Mouse (Mus musculus) kidney, adult 2 months (tissue): ENCODE results near the gene Gng2. TPM values are rescaled to one million over a fixed set of nuclear protein-coding genes. Genes with fewer than 3 reads are reported as not detected.
A peak's percentile ranks its signal among the peaks of the same experiment; 100 is the strongest.

Experiments
- DNase-seq: peaks from one replicate; pipeline ENCODE4 v3.0.0; 2021
- H3K27ac ChIP-seq: fragments of 200-500 bp; 2 replicates; pipeline ENCODE4 v1.5.1; 2012; ENCODE audit warnings: low read depth, low read length, control low read depth, inconsistent platforms; ENCODE audit not compliant: insufficient read depth
- H3K27me3 ChIP-seq: fragments of 200-500 bp; replicated peaks from 2 replicates; pipeline ENCODE4 v1.6.1; 2012; ENCODE audit warnings: mild to moderate bottlenecking, moderate library complexity, low read length, inconsistent platforms; ENCODE audit not compliant: control insufficient read depth, insufficient read depth
- H3K36me3 ChIP-seq: fragments of 200-500 bp; 2 replicates; pipeline ENCODE4 v1.6.1; 2012; ENCODE audit warnings: mild to moderate bottlenecking, moderate library complexity, low read length, inconsistent platforms; ENCODE audit not compliant: control insufficient read depth, insufficient read depth
- H3K4me1 ChIP-seq: fragments of 200-500 bp; 2 replicates; pipeline ENCODE4 v1.6.1; 2011; ENCODE audit warnings: low read length; ENCODE audit not compliant: control insufficient read depth, insufficient read depth
- H3K4me3 ChIP-seq: fragments of 200-500 bp; 2 replicates; pipeline ENCODE4 v1.5.1; 2011; ENCODE audit warnings: mild to moderate bottlenecking, low read depth, low read length, control low read depth; ENCODE audit not compliant: insufficient read depth
- CTCF ChIP-seq: fragments of 200-500 bp; conservative IDR thresholded peaks from 2 replicates; pipeline ENCODE4 v1.5.1; 2011; ENCODE audit warnings: low read depth, mild to moderate bottlenecking, control low read depth, low read length, moderate library complexity, mixed read lengths; ENCODE audit not compliant: insufficient read depth, insufficient read length
- POLR2A ChIP-seq: fragments of 200-500 bp; IDR thresholded peaks from one replicate; pipeline ENCODE4 v1.6.1; 2011; ENCODE audit warnings: low read depth, low read length, control low read depth
- WGBS: fragments of 180-500 bp; shearing (Covaris S2); methylation state at CpG from one replicate; pipeline ENCODE4 v1.1.7; 2018; 5-methylcytosine and 5-hydroxymethylcytosine counted together
- polyA plus RNA-seq: library from polyadenylated mRNA; depleted of rRNA; stranded (reverse); fragments of >200 nt; gene quantifications from 2 replicates; pipeline ENCODE4 v1.2.3, GENCODE M21; 2012

Gene Gng2
- polyA plus RNA-seq, 1 experiment: 9.0 TPM

DNA sequence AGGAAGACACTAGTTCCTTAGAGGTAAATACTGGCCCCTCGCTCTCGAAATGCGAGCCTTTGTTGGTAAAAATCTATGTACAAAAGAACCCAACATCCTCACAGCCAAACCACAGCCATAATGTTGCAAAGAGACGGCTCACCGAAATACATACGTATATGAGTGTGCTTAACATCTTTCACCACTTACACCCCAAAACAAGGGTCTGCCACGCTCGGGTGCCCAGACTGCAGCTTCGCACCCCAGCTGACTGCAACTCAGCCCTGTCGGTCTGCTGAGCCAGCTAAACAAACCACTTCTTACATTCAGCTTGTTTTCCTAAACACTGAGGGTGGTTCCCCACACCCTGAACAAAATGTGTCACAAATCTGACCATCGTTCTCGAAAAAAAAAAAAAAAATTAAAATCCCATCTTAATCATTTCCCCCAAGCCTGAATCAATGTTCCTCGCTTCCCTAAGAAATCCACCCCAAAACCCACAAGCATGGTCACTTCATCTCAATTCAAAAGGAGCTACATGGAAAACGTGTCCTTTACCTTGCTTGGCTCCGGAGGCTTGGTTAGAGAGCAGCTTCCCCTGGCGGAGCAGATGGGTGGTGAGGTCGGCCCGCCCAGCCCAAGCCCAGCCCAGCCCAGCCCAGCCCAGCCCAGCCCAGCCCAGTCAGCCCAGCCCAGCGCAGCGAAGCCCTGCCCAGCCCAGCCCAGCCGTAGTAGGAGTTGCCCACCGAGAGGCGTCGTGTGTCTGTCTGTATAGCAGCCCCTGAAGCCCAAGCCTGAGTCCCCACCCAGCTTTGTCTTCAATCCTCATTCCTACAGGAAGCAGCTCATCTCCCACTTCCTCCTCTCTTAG lies 781 bp downstream of the Gng2 start:
- peak; percentile 65 for DNase-seq
- Histone ChIP-seq H3K4me3 (peak overlapping the region; percentile 47), H3K36me3 (no peaks in the 10 kb centered on the region), H3K27me3 (no peaks in the 10 kb centered on the region), H3K4me1 (no peaks in the 10 kb centered on the region), H3K27ac (0 out of 2 replicates have a peak overlapping the region, but pooled peaks have one; percentile 12)
- TF ChIP-seq CTCF (no peak; the same call in 1 of the 2 replicates), POLR2A (no peak)
- 2% methylated on average over 24 of the region's 24 CpGs for WGBS

DNA sequence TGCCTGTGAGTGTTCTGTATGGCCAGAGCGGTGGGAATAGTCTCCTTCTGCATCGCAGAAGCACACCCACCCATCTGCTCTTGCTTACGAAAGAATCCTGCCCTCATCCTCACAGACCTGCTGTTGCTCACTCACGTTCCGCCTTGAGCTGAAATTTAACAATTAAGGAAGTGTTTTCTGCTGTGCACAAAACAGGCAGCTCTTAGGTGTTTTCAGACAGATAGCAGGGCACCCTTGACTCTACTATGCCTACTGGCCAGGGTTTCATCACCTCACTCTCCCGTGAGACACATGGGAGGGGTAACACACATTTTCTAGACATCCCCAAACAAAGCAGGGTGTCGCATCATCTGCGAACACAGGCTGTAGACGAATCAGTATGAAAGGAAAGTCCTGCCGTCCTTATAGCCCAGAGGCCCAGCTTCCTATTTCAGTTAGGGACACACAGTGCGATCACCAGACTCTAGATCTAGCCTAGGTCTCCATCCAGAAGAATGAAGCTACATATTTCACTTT lies 2.4 kb downstream of the Gng2 start:
- Histone ChIP-seq H3K36me3 (no peaks in the 10 kb centered on the region), H3K27ac (no peak overlapping the region), H3K27me3 (no peaks in the 10 kb centered on the region), H3K4me3 (peak overlapping the region; percentile 21), H3K4me1 (no peaks in the 10 kb centered on the region)
- WGBS: 43% methylated on average over 11 of the region's 11 CpGs
- TF ChIP-seq CTCF (no peak), POLR2A (no peak)
- DNase-seq: no peak

DNA sequence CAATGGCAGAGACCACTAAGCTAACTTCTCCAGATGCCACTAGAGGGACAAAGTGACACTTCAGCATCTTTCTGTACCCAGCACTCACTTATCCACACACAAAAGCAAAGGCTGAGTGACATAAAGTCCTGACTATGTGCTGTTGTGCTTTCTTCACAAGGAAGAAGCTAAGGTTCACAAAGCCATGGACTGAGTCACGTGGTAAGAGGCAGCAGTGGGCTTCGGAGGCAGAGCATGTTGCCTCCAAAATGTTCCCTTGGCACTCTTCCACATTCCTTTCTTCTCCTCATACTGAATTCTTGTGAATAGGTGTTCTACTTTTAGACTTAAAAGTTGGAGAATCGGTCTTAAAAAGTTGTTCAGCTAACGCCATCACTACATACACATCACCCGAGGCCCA lies 3.0 kb downstream of the Gng2 start:
- no peak overlapping the region for H3K4me3 ChIP-seq
- TF ChIP-seq POLR2A (no peak), CTCF (no peak)
- H3K27me3 ChIP-seq: no peaks in the 10 kb centered on the region
- H3K4me1 ChIP-seq: no peaks in the 10 kb centered on the region
- H3K36me3 ChIP-seq: no peaks in the 10 kb centered on the region
- DNase-seq: no peak
- H3K27ac ChIP-seq: no peak overlapping the region
- 58% methylated on average over 5 of the region's 5 CpGs for WGBS

DNA sequence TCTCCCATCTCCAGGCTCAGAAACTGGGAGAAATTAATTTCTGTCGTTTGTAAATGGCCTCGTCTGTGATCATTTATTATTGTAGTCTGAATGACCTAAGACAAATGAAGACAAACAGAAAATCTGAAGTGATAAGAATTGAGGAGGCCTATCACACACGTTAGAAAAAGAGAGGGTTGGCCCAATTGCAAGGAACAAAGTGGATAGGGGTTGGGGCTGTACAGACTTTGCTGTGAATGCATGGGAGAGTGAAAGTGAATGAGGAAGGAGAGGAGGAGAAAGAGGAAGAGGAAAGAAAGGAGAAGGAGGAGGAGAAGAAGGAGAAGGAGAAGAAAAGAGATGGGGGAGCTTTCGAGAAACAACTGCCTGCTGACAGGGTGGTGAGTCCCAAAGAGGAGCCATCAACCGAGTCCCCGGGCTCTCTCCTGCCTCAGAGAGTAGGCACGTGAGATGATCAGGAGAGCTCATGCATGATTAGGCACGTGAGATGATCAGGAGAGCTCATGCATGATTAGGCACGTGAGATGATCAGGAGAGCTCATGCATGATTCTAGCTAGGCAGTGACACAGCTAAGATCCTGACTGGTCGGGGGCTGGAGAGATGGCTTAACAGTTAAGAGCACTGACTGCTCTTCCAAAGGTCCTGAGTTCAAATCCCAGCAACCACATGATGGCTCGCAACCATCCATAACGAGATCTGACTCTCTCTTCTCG lies 5.0 kb downstream of the Gng2 start:
- no peaks in the 10 kb centered on the region for H3K4me1 ChIP-seq
- TF ChIP-seq CTCF (no peak), POLR2A (no peak)
- H3K27ac ChIP-seq: no peak overlapping the region
- 75% methylated on average over 13 of the region's 13 CpGs for WGBS
- H3K27me3 ChIP-seq: no peaks in the 10 kb centered on the region
- no peak for DNase-seq
- H3K4me3 ChIP-seq: no peak overlapping the region
- no peaks in the 10 kb centered on the region for H3K36me3 ChIP-seq

DNA sequence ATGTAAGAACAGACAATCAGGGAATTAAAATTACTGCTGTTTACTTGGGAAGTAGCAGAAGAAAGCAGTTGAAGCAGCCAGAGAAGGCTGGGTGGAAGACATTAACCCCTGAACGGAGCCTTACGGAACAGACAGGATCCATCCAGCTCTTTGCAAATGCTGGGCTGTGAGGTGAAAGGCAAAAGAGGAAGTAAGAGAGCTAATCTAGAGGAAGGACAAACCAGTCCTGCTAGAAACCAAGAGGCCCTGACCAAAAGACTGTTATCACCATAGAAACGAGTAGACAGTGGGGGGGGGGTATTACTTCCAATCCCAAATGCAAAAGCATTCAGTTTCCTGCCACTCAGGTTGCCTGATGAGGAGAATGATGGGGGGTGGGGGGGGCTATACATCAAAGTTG lies 6.6 kb downstream of the Gng2 start:
- no peak overlapping the region for H3K4me3 ChIP-seq
- TF ChIP-seq CTCF (no peak), POLR2A (no peak)
- H3K4me1 ChIP-seq: no peaks in the 10 kb centered on the region
- no peak overlapping the region for H3K27ac ChIP-seq
- WGBS: 69% methylated on average over 3 of the region's 3 CpGs
- no peak for DNase-seq
- H3K36me3 ChIP-seq: no peaks in the 10 kb centered on the region
- no peaks in the 10 kb centered on the region for H3K27me3 ChIP-seq

DNA sequence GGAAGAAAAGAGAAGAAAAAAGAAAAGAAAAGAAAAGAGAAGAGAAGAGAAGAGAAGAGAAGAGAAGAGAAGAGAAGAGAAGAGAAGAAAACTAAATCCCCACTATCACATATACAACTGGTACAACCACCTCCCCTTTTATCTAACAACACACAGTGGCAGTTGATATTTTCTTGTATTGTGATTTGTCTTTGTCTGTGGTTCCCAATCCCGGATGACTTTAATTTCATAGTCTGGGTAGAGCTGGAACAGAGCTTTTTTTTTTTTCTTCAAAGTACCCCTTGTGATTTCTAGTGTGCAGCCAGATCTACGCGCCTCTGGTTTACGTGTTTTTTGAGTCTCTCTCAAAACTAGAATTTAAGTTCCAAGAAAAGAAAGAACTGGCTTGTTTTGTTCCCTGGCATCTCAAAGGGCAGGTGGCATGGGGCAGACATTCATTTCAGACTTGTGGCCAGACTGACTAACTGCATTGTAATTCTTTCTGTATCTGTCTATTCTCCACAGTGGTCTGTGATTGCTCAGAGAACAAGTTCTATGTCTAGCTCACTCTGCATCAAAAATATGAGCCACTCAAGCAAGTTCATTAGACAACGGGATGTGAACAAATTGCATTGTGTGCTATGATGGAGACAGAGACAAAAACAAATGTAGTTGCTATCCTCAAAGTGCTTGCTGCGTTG lies 7.2 kb downstream of the Gng2 start:
- Histone ChIP-seq H3K4me3 (no peak overlapping the region), H3K4me1 (no peaks in the 10 kb centered on the region), H3K27ac (no peak overlapping the region), H3K36me3 (no peaks in the 10 kb centered on the region), H3K27me3 (no peaks in the 10 kb centered on the region; the same call in 1 of the 2 replicates)
- 87% methylated on average over 6 of the region's 6 CpGs for WGBS
- TF ChIP-seq POLR2A (no peak), CTCF (no peak)
- DNase-seq: no peak
